Mouse (Mus musculus): Measurements from ENCODE around the gene Cotl1. TPM values are rescaled to one million over a fixed set of nuclear protein-coding genes. Genes with fewer than 3 reads are reported as not detected.

Cotl1 gene
- polyA plus RNA-seq, 1 experiment: 2.6 TPM

DNA sequence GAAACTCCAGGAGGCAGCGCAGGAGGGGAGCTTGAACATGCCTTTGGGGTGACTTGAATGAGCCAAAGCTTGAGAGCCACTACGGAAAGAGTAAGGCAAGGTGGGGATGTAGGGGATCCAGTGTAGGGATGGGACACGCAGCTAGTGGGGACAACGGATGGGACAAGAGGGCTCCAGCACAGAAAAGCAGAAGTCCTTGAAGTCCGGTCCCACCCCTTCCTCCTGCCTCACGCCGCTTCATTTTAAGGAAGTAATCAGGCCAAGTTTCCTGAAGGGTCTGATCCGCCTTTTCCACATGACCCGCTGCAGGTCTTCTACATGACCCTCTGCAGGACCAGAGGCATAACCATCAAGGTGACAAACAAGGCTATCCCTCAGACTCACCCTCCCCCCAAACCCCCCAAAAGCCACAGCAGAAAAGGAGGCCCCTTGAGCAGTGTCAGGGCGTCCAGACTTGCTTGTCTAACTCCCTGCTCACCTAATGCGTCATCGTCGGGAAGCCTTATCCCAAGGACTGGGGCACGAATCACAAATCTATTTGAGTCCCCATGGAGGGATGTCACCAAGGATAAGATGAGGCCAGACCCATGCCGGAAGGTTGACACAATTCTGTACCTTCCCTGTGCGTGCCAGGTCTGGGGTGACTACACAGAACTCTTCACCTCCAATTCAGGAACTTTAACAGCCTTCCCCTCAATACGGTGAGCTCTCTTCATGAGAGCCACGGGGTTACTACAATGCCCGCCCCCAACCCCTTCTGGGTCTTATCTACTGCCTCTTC is 14.2 kb downstream of the Cotl1 start:
- H3K9me3 ChIP-seq (ENCODE audit: control insufficient read depth, low read length): no peaks in the 10 kb centered on the region
- H3K27me3 ChIP-seq (ENCODE audit: control insufficient read depth): peaks cover 9% of the 10 kb centered on the region
- peaks cover 22% of the 10 kb centered on the region for H3K4me1 ChIP-seq (ENCODE audit: control insufficient read depth)
- no peak overlapping the region for H3K4me3 ChIP-seq (replicated peaks)
- TF ChIP-seq TAL1 (IDR thresholded peaks at IDR 0.05; ENCODE audit: low read length) (no peak), GATA1 (IDR thresholded peaks at IDR 0.05; ENCODE audit: low read length) (no peak)
- peaks cover 2% of the 10 kb centered on the region; the same call in 1 of the 2 replicates for H3K36me3 ChIP-seq (ENCODE audit: control insufficient read depth)

DNA sequence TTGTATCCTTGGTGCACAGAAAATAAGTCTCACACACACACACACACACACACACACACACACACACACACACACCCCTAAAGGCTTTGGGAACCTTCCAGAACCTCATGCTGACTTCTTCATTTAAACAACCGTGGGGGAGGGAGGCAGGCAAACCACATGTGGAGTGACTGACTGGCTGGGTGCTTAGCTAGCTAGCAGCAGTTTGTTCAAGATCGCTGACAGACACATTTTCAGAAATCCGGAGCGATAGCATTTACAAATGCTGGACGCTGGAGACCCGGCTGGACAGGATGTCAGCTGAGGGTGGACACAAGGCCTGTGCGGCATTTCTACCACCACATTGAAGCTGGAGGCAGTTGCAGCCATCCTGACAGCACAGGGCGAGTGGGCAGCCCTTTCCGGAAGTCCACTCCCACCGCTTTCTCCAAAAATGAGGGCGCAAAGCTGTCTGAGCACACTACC is 15.5 kb downstream of the Cotl1 start:
- Histone ChIP-seq H3K4me3 (replicated peaks) (no peak overlapping the region), H3K9me3 (ENCODE audit: control insufficient read depth, low read length) (no peaks in the 10 kb centered on the region), H3K36me3 (ENCODE audit: control insufficient read depth) (peaks cover 2% of the 10 kb centered on the region; the same call in 1 of the 2 replicates), H3K4me1 (ENCODE audit: control insufficient read depth) (peaks cover 20% of the 10 kb centered on the region), H3K27me3 (ENCODE audit: control insufficient read depth) (peaks cover 9% of the 10 kb centered on the region)
- TF ChIP-seq GATA1 (IDR thresholded peaks at IDR 0.05; ENCODE audit: low read length): no peak
- no peak for TF ChIP-seq TAL1 (IDR thresholded peaks at IDR 0.05; ENCODE audit: low read length)

DNA sequence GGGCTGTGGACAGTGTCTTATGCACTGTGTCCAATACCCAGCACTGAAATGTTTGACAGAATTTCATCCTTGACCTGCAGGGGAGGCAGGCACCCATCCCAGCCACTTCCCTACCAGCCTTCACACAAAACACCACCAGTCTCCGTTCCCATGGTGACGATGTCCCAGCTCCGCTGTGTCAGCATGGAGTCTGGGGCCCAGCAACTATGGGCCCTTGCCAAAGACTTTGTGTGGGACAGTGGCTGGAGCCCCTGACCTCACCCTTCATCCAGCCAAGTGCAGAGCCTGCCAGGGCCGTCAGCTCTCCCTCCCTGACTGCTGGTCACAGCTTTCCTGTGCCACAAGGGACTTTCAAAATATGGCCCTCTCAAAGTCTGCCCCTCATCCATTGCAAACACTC is 16.2 kb downstream of the Cotl1 start:
- Histone ChIP-seq H3K9me3 (ENCODE audit: control insufficient read depth, low read length) (no peaks in the 10 kb centered on the region), H3K36me3 (ENCODE audit: control insufficient read depth) (peaks cover 2% of the 10 kb centered on the region; the same call in 1 of the 2 replicates), H3K4me1 (ENCODE audit: control insufficient read depth) (peaks cover 13% of the 10 kb centered on the region), H3K4me3 (replicated peaks) (no peak overlapping the region), H3K27me3 (ENCODE audit: control insufficient read depth) (peaks cover 7% of the 10 kb centered on the region)
- TF ChIP-seq GATA1 (IDR thresholded peaks at IDR 0.05; ENCODE audit: low read length) (no peak), TAL1 (IDR thresholded peaks at IDR 0.05; ENCODE audit: low read length) (no peak)

DNA sequence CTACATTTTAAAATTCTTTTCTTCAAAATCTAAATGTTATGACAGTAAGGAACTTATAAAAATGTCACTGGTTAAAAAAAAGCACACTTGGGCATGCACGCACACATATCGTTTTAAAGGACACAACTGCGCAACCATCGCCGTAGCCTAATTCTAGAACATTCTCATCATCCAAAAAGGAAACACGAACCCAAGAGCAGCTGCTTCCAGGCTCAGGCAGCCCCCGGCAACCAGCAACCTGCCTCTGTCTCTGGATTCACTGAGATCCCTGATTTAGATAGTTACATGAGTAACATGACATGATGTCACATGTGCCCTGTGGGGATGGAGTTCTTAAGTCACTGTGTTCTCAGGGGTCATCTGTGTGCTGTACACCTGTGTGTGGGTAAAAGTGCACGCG is 17.1 kb downstream of the Cotl1 start:
- Histone ChIP-seq H3K36me3 (ENCODE audit: control insufficient read depth) (peaks cover 2% of the 10 kb centered on the region; the same call in 1 of the 2 replicates), H3K9me3 (ENCODE audit: control insufficient read depth, low read length) (no peaks in the 10 kb centered on the region), H3K4me3 (replicated peaks) (no peak overlapping the region), H3K4me1 (ENCODE audit: control insufficient read depth) (peaks cover 5% of the 10 kb centered on the region), H3K27me3 (ENCODE audit: control insufficient read depth) (peaks cover 7% of the 10 kb centered on the region)
- TF ChIP-seq TAL1 (IDR thresholded peaks at IDR 0.05; ENCODE audit: low read length) (no peak), GATA1 (IDR thresholded peaks at IDR 0.05; ENCODE audit: low read length) (no peak)

DNA sequence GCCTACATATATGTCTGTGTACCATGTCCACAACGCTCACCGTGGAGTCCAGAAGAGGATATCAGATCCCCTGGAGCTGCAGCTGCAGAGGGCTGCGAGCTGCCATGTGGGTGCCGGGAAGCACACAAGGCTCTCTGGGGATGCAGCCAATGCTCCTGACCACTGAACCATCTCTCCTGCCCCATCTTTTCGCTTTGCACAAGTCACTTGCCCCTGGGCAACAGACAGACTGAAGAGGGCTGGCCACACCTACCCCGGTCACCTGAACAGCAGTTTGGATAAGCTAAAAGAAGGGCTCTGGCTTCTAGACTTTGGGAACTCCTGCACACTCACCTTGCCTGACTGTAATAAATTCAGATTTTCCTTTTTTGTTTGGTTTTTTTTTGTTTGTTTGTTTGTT is 18.7 kb downstream of the Cotl1 start:
- Histone ChIP-seq H3K36me3 (ENCODE audit: control insufficient read depth) (peaks cover 2% of the 10 kb centered on the region; the same call in 1 of the 2 replicates), H3K27me3 (ENCODE audit: control insufficient read depth) (peaks cover 4% of the 10 kb centered on the region), H3K9me3 (ENCODE audit: control insufficient read depth, low read length) (no peaks in the 10 kb centered on the region), H3K4me1 (ENCODE audit: control insufficient read depth) (no peaks in the 10 kb centered on the region), H3K4me3 (replicated peaks) (no peak overlapping the region)
- TF ChIP-seq GATA1 (IDR thresholded peaks at IDR 0.05; ENCODE audit: low read length) (no peak), TAL1 (IDR thresholded peaks at IDR 0.05; ENCODE audit: low read length) (no peak)

DNA sequence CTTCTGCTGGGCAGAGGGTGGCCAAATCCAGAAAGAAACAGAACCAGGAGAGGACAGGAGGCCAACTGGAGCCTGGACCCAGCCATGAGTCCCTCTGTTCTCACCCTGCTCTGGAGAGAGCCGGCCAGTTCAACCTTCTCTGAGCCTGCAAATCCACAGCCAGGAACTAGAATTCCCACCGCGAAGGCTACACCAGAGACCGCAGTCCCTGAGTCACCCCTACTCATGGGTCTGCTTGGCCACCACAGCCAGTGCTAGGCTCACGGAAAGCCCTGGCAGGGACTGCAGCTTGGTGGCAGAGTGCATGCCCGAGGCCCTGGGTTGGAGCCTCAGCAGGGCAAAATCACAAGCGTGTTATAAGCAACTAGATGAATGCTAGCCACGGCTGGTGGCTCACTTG is 20.4 kb downstream of the Cotl1 start:
- Histone ChIP-seq H3K36me3 (ENCODE audit: control insufficient read depth) (peaks cover 2% of the 10 kb centered on the region; the same call in 1 of the 2 replicates), H3K27me3 (ENCODE audit: control insufficient read depth) (no peaks in the 10 kb centered on the region), H3K9me3 (ENCODE audit: control insufficient read depth, low read length) (no peaks in the 10 kb centered on the region), H3K4me1 (ENCODE audit: control insufficient read depth) (no peaks in the 10 kb centered on the region), H3K4me3 (replicated peaks) (no peak overlapping the region)
- no peak for TF ChIP-seq TAL1 (IDR thresholded peaks at IDR 0.05; ENCODE audit: low read length)
- TF ChIP-seq GATA1 (IDR thresholded peaks at IDR 0.05; ENCODE audit: low read length): no peak

DNA sequence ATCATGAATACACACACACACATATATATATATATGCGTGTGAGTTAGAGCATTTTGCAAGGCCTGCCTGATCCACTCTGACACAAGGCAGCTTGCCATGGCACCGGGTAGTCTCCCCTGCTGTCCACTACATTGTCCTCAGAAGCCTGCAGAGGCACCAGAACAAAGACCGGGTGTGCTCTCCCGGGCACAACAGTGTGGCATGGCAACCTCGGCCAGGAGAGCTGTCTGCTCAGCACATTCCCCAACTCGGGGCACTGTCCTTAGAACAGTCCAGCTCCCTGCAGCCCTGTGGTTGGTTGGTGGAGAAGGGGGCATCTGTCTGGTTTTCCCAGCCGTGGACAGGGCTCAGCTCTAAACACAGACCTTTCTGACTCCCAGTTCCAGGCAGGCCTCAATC is 21.0 kb downstream of the Cotl1 start:
- no peaks in the 10 kb centered on the region for H3K4me1 ChIP-seq (ENCODE audit: control insufficient read depth)
- H3K36me3 ChIP-seq (ENCODE audit: control insufficient read depth): peaks cover 2% of the 10 kb centered on the region; the same call in 1 of the 2 replicates
- no peak overlapping the region for H3K4me3 ChIP-seq (replicated peaks)
- H3K9me3 ChIP-seq (ENCODE audit: control insufficient read depth, low read length): no peaks in the 10 kb centered on the region
- no peaks in the 10 kb centered on the region for H3K27me3 ChIP-seq (ENCODE audit: control insufficient read depth)
- TF ChIP-seq GATA1 (IDR thresholded peaks at IDR 0.05; ENCODE audit: low read length) (no peak), TAL1 (IDR thresholded peaks at IDR 0.05; ENCODE audit: low read length) (no peak)

DNA sequence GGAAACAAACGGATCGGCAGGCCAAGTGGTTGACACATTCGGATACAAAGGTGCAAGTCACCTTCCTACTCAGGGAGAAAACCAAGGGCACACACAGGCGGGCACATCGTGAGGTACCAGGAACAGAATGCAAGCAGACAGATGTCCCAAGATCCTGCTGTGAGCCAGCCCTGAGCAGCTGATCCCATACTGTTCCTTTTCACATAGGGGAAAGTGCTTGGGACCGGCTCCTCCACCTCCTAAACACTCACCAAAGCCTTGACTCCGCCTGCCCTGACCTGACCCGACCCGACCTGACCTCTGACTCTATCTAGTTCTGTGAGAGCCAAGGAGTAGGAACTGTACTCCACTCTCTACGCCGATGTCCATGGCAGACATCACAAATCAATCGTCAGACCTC is 22.9 kb downstream of the Cotl1 start:
- Histone ChIP-seq H3K4me1 (ENCODE audit: control insufficient read depth) (peaks cover 3% of the 10 kb centered on the region), H3K27me3 (ENCODE audit: control insufficient read depth) (no peaks in the 10 kb centered on the region), H3K36me3 (ENCODE audit: control insufficient read depth) (peaks cover 2% of the 10 kb centered on the region; the same call in 1 of the 2 replicates), H3K4me3 (replicated peaks) (no peak overlapping the region), H3K9me3 (ENCODE audit: control insufficient read depth, low read length) (no peaks in the 10 kb centered on the region)
- no peak for TF ChIP-seq GATA1 (IDR thresholded peaks at IDR 0.05; ENCODE audit: low read length)
- no peak for TF ChIP-seq TAL1 (IDR thresholded peaks at IDR 0.05; ENCODE audit: low read length)

DNA sequence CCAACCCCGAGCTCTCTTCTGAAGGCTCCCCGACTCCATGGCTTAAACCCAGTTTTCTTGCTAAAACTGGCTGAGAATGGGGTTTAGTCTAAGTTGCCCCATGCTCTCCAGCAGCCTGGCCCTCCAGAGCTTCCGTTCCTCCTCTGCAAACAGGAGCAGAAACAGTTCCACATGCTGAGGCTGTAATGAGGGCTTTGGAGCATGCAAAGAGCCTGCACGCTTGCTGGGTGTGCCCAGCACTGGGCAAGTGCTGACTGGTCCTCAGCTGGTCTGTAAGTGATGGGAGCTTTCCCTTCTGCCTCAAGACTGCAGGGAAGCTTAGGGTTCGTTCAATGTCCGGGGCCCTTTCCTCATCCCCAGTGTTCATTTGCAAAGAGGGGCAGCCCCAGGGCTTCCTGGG is 24.1 kb downstream of the Cotl1 start:
- TF ChIP-seq GATA1 (IDR thresholded peaks at IDR 0.05; ENCODE audit: low read length) (no peak), TAL1 (IDR thresholded peaks at IDR 0.05; ENCODE audit: low read length) (no peak)

More for the DNA sequence above, 24.1 kb downstream of the Cotl1 start:
- Histone ChIP-seq H3K27me3 (ENCODE audit: control insufficient read depth) (no peaks in the 10 kb centered on the region), H3K36me3 (ENCODE audit: control insufficient read depth) (no peaks in the 10 kb centered on the region), H3K4me1 (ENCODE audit: control insufficient read depth) (peaks cover 3% of the 10 kb centered on the region), H3K4me3 (replicated peaks) (no peak overlapping the region), H3K9me3 (ENCODE audit: control insufficient read depth, low read length) (no peaks in the 10 kb centered on the region)

All from erythroblast, embryonic 14.5 days (primary cell).